Mouse (Mus musculus) layer of hippocampus, postnatal 10 days (tissue): ENCODE data around the gene Hist1h4i. TPM values are rescaled to one million over a fixed set of nuclear protein-coding genes. Genes with fewer than 3 reads are reported as not detected.
A peak's percentile ranks its signal among the peaks of the same experiment; 100 is the strongest.

Source experiments
- DNase-seq, 2 experiments: peaks; one replicate each; pipeline ENCODE4 v3.0.0; 2021; ENCODE audit warnings: low spot score in 2 of 2
- total RNA-seq, 2 experiments: library from RNA; stranded (reverse); gene quantifications; 2 replicates each; pipeline ENCODE4 v1.2.3; 2021

Gene Hist1h4i
- total RNA-seq, 2 experiments from 2014 or later, result 51.2 to 53.7 TPM

DNA sequence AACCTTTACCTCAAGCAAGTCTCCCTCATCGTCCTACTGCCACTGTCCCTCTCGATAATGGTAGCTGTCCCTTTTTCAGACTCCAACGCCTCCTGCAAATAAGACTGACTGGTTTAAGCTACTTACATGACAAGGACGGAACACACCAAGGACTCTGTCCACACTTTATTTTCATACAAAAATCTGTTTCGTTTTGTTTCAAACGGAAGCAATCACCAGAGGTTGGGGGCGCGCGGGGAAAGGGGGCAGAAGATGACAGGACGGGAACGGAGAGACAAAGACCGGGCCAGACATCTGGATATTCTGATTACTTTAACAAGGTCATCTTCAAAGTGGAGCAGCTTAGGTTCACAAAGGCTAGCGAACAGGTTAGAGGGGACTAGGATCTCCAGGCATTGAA, 27.4 kb downstream of the Hist1h4i start:
- DNase-seq, result peak in 1 of 2 experiments; percentile 28

DNA sequence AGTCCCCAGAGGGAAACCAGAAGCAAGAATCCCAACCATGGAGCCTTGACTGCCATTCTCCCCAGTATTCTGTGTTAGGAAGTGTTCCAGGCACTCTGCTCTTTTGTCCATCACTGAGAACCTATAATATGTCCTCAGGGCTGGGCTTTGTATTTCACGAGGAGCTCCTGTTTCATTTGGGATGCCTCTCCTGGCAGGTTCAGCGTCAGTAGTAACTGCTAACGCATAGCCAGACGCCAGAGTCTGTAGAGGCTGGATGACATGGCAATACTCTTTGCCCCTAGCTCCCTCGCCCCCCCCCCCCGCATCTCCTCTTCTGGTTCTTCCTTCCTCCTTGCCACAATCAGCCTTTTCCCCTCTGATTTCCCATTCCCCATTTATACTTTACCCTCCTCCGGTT, 31.5 kb downstream of the Hist1h4i start, which contains the start of gene Prss16:
Gene Prss16 (minus strand): TSS at position 101 of the 400 bp plus-strand sequence.
- no peak for DNase-seq

DNA sequence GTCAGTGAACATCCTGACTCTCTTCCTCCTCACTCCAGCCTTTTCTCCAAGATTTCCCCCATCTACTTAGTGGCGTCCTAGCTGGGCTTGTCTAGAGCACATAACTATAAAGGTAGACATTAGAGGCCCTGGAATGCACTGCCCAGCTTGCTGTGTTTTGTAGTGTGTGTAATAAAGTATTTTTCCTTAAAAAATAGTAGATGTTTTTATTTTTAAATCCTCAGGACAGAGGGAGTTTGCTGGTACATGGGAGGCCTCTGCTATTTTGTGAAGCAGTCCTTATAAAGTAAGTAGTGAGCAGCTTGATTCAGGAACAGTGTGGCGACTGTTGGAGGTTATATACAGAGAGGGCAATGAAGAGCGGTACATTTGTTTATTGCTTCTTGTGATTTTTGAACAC, 32.5 kb downstream of the Hist1h4i start:
- DNase-seq, result no peak

- no peak for DNase-seq
These were observed 33.3 kb downstream of the Hist1h4i start for GRCm38 (mm10) chr13:22007872-22008271.

DNA sequence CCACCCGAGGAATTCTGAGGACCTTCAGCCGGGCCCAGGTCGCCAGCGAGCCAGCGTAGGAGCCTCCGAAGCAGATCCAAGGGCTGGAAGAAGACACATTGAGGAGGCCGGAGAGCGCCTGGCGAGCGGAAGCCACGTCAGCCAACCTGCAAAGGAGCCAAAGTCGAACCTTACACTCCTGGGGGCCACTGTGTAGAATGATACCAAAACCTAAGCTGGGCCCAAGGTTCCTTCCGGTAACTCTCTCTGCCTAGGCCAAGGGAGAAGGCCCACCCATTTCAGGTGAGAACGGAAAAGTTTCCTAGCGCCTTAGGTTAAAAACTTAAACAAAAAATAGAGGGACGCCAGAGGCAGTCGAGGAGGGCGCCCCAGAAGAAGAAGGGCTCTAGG, 34.0 kb downstream of the Hist1h4i start:
- no peak for DNase-seq

- DNase-seq, result no peak
These were observed 34.6 kb downstream of the Hist1h4i start for GRCm38 (mm10) chr13:22006334-22007120.

DNA sequence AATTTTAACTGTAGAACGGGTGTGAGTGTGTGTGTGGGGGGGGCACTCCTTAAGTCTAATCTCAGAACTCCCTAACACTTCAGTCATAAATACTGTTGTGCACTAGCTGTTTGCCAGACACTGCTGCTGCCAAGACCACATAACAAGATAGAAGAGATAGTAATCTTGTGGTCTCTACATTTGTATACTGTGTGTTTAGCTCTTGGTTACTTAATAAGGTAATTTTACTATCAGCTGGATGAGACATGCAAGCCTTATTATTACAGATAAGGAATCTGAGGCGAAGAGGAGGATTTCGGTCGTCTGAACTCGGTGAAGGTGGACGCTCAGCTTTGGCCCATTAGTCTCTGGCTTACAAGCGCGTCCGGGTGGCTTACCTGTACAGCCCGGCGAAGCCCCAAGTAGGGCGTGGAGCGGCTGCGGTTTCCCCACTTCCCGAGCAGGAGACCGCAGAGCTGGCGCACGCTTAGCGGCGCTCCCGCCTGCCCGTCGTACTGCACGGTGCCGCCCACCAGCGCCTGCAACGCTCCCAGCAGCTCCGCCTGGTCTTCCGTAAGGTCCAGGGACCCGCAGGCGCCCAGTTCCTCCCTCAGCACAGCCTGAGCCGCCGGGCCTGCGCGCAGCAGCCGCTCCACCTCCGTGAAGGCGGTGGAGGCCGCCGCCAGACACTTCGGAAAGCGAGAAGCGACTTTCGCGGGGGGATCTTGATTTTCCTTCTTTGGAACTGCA, 35.4 kb downstream of the Hist1h4i start:
- peak in 1 of 2 experiments; percentile 41 for DNase-seq

DNA sequence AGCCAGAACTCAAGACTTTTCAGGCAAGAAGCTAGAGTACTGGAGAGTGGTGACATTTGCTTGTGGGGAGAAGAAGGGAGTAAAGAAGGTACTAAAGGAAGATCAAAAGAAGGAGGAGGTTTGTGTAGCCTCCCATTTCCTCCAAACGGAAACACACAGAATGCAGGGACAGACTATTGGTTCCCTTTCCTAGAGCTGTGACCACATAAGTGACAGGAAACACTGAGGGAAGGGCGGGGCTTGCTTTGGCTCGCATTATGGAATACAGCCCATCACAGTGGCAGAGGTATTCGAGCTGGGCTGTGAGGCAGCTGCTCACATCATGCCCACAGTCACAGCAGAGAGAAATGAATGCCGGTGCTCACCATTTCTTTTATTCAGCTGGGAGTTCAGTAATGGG, 39.3 kb downstream of the Hist1h4i start:
- no peak for DNase-seq

- no peak for DNase-seq
These were observed 39.8 kb downstream of the Hist1h4i start for GRCm38 (mm10) chr13:22001346-22001745.

DNA sequence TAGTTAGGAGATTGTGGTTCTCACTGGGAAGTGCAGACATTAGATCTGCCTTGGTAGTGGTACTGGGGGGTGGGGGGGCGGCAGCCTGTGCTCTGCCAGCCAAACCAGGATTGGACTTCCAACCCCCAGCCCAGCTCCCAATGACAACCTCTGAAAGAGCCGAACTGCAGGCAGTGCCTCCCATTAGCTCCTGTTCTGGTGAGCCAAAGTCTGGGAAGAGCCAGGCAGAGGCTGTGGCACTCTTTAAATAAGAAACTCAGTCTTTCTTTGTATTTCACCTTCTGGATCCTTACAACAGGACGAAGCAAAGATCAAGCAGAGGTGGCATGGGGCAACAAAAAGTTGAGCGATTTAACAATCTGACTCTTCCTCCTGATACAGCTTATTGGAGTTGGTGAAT, 42.0 kb downstream of the Hist1h4i start:
- DNase-seq, result no peak

DNA sequence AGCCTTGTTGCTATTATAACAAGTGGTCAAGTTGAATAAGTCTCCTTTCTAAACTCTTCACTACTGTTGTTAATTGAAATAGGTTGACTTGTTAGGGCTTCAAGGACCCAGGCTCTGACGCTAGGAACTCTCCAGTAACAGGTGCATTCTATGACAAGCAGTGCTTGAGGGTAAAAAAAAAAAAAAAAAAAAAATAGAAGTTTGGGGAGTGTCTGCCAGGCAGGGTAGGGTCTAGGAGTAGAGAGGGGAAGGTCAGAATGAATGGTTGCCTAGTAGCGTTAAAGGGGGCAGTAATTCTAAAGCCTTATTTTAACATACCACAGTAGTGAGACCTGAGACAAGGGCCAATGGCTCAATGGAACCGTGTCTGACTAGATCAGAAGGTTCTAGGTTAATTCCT, 42.8 kb downstream of the Hist1h4i start:
- DNase-seq, result no peak

DNA sequence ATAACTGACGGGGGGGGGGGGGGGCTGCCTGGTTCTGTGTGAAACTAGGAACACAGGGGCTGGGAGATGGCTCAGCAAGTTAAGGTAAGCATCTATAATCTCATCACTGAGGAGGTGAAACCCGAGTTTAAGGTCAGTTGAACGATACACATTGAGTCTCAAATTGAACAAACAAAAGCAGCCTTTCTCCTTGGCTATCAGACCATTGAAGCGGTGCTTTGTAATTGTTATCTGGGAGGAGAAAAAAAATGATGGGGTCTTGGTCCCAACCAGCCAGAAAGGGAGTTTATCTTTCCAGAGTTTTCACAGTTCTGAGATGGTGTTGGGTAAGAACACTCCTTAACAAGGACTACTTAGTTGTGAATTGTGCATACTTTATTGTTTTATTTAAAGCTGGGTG, 43.3 kb downstream of the Hist1h4i start:
- DNase-seq, result no peak

DNA sequence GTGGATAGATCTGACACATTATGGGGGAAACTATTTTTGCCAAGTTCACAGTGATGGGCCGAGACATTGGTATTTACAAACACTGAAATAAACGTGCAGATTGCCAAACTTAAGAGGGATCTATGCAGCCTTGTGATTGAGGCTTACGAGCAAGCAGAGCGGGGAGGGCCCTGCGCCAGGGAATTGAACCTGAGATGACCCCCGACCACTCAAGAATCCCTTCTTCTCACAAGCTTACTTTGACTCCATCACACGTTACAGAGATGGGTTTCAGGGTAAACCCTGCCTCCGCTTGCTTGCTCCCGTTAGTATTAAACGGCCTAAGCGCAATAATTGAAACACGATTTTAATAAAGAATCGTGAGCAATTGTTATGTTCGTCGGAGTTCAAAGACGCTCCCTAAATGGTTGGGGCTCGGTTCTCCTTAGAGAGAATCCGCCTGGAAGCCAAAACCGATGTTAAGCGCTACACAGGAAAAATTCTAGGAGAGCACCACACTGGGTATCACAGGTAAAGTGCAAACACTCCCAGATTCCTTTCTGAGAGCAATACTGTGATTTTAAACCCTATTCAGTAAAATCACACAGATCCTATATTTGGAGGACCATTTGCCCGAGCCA, 43.9 kb downstream of the Hist1h4i start:
- DNase-seq, result no peak

- DNase-seq, result no peak
These were observed 44.3 kb downstream of the Hist1h4i start for GRCm38 (mm10) chr13:21996840-21997185.

GRCm38 (mm10) chr13:21996101-21996839, 44.9 kb downstream of the Hist1h4i start:
- no peak for DNase-seq

DNA sequence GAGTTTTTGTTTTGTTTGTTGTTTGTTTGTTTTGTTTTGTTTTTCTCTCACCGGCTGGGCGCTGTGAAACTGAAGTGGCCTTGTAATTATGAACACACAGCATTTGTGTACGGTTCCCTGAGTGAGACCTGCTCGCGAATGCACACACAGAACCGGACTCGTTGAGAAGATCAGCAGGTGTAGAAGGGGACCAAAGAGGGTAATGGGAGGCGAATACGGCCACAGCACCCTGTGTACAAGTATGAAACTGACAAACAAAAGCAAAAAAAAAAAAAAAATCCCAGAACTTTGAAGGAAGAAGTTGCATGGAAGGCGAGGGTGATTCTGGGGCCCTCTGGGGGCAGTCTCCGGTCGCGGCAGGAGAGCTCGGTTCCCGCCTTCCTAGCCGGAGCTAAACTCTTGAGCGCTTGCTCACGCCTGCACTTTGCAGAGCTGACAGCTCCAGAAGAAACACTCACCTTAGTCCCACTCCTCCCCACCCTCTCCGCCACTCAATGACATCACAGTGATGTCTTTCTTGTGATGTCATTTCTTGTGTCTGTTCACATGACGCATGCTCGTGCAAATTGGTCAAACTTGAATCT, 45.7 kb downstream of the Hist1h4i start:
- DNase-seq, result peak; percentile 14 to 35

DNA sequence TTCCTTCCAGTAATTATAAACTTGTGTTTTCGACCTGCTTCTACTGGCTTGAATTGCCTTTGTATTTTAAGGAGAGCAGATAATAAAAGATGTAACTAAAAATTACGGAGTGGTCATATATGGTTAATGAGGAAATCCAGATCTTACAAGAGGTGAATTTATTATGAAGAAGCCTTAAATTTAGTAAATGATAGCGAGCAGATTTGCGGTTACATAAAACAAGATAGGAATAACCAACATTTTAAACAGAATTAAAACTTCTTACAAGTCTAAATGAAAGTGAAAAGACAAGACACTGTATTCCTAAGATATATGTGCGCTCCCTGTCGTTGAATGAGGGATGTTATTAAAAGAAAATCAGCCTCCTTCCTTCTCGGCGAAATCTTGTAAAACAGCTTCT, 46.3 kb downstream of the Hist1h4i start:
- no peak for DNase-seq

GRCm38 (mm10) chr13:21993957-21994738, 47.0 kb downstream of the Hist1h4i start:
- DNase-seq, result peak in 1 of 2 experiments; percentile 38

DNA sequence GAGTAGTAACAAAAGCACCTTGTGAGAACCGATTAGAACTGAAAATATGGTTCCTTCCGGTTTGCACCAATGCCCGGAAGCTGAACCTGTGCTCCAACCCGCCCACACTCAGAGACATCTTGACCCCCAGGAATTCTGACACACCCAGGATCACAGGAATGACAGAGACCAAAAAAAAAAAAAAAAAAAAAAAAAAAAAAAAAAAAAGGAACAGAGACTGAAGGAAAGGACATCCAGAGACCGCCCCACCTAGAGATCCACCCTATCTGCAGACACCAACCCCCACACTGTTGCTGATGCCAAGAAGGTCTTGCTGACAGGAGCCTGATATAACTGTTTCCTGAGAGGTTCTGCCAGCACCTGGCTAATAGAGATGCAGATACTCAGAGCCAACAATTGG, 48.6 kb downstream of the Hist1h4i start:
- DNase-seq, result no peak
